Mouse (Mus musculus): Measurements from ENCODE around the gene Pamr1. TPM values are rescaled to one million over a fixed set of nuclear protein-coding genes. Genes with fewer than 3 reads are reported as not detected.

Pamr1 gene
- polyA plus RNA-seq, 1 experiment from 2014 or later = 23.9 TPM

GRCm38 (mm10) chr2:102579248-102579647 is 29.4 kb downstream of the Pamr1 start:
- Histone ChIP-seq H3K4me1 (ENCODE audit: control insufficient read depth, insufficient read depth, low read length) (no peaks in the 10 kb centered on the region), H3K4me2 (replicated peaks; ENCODE audit: low read depth, low read length) (no peak overlapping the region), H3K36me3 (ENCODE audit: control insufficient read depth, insufficient read depth, low read length) (no peaks in the 10 kb centered on the region), H3K27me3 (ENCODE audit: control insufficient read depth, insufficient read depth, low read length) (no peaks in the 10 kb centered on the region), H3K9me3 (ENCODE audit: control insufficient read depth, low read length) (no peaks in the 10 kb centered on the region), H3K27ac (ENCODE audit: low read depth, low read length) (no peak overlapping the region), H3K4me3 (ENCODE audit: low read length) (no peak overlapping the region), H3K9ac (ENCODE audit: low read depth, low read length) (no peak overlapping the region)
- ATAC-seq (ENCODE audit: low FRiP score, low TSS enrichment) = no peak
- 73% methylated on average over 4 of the region's 4 CpGs for WGBS

- H3K4me2 ChIP-seq (replicated peaks; ENCODE audit: low read depth, low read length) = no peak overlapping the region
- no peaks in the 10 kb centered on the region for H3K36me3 ChIP-seq (ENCODE audit: control insufficient read depth, insufficient read depth, low read length)
- ATAC-seq (ENCODE audit: low FRiP score, low TSS enrichment) = no peak
- WGBS = 36% methylated on average over 2 of the region's 2 CpGs
- H3K9ac ChIP-seq (ENCODE audit: low read depth, low read length) = no peak overlapping the region
- H3K27me3 ChIP-seq (ENCODE audit: control insufficient read depth, insufficient read depth, low read length) = no peaks in the 10 kb centered on the region
- H3K27ac ChIP-seq (ENCODE audit: low read depth, low read length) = no peak overlapping the region
- no peak overlapping the region for H3K4me3 ChIP-seq (ENCODE audit: low read length)
- no peaks in the 10 kb centered on the region for H3K9me3 ChIP-seq (ENCODE audit: control insufficient read depth, low read length)
- no peaks in the 10 kb centered on the region for H3K4me1 ChIP-seq (ENCODE audit: control insufficient read depth, insufficient read depth, low read length)
Observed at GRCm38 (mm10) chr2:102589977-102590376, 40.2 kb downstream of the Pamr1 start.

GRCm38 (mm10) chr2:102594535-102594934 is 44.7 kb downstream of the Pamr1 start:
- Histone ChIP-seq H3K4me2 (replicated peaks; ENCODE audit: low read depth, low read length) (no peak overlapping the region), H3K9me3 (ENCODE audit: control insufficient read depth, low read length) (no peaks in the 10 kb centered on the region), H3K27me3 (ENCODE audit: control insufficient read depth, insufficient read depth, low read length) (no peaks in the 10 kb centered on the region), H3K4me3 (ENCODE audit: low read length) (no peak overlapping the region), H3K9ac (ENCODE audit: low read depth, low read length) (no peak overlapping the region), H3K36me3 (ENCODE audit: control insufficient read depth, insufficient read depth, low read length) (no peaks in the 10 kb centered on the region), H3K27ac (ENCODE audit: low read depth, low read length) (no peak overlapping the region), H3K4me1 (ENCODE audit: control insufficient read depth, insufficient read depth, low read length) (no peaks in the 10 kb centered on the region)
- ATAC-seq (ENCODE audit: low FRiP score, low TSS enrichment) = no peak
- 90% methylated on average over 1 of the region's 1 CpGs for WGBS

GRCm38 (mm10) chr2:102595395-102596130 is 45.8 kb downstream of the Pamr1 start:
- H3K4me3 ChIP-seq (ENCODE audit: low read length) = no peak overlapping the region
- H3K9me3 ChIP-seq (ENCODE audit: control insufficient read depth, low read length) = no peaks in the 10 kb centered on the region
- H3K27ac ChIP-seq (ENCODE audit: low read depth, low read length) = no peak overlapping the region
- no peak overlapping the region for H3K4me2 ChIP-seq (replicated peaks; ENCODE audit: low read depth, low read length)
- ATAC-seq (ENCODE audit: low FRiP score, low TSS enrichment) = no peak
- H3K27me3 ChIP-seq (ENCODE audit: control insufficient read depth, insufficient read depth, low read length) = no peaks in the 10 kb centered on the region
- H3K4me1 ChIP-seq (ENCODE audit: control insufficient read depth, insufficient read depth, low read length) = no peaks in the 10 kb centered on the region
- H3K36me3 ChIP-seq (ENCODE audit: control insufficient read depth, insufficient read depth, low read length) = no peaks in the 10 kb centered on the region
- WGBS = 92% methylated on average over 10 of the region's 10 CpGs
- H3K9ac ChIP-seq (ENCODE audit: low read depth, low read length) = no peak overlapping the region

GRCm38 (mm10) chr2:102598911-102599721 is 49.3 kb downstream of the Pamr1 start:
- WGBS = 48% methylated on average over 2 of the region's 2 CpGs
- no peak overlapping the region for H3K4me2 ChIP-seq (replicated peaks; ENCODE audit: low read depth, low read length)
- no peak overlapping the region for H3K27ac ChIP-seq (ENCODE audit: low read depth, low read length)
- H3K4me1 ChIP-seq (ENCODE audit: control insufficient read depth, insufficient read depth, low read length) = no peaks in the 10 kb centered on the region
- H3K36me3 ChIP-seq (ENCODE audit: control insufficient read depth, insufficient read depth, low read length) = no peaks in the 10 kb centered on the region
- no peak overlapping the region for H3K9ac ChIP-seq (ENCODE audit: low read depth, low read length)
- H3K9me3 ChIP-seq (ENCODE audit: control insufficient read depth, low read length) = no peaks in the 10 kb centered on the region
- H3K4me3 ChIP-seq (ENCODE audit: low read length) = no peak overlapping the region
- ATAC-seq (ENCODE audit: low FRiP score, low TSS enrichment) = no peak
- no peaks in the 10 kb centered on the region for H3K27me3 ChIP-seq (ENCODE audit: control insufficient read depth, insufficient read depth, low read length)

GRCm38 (mm10) chr2:102600516-102600915 is 50.7 kb downstream of the Pamr1 start:
- ATAC-seq (ENCODE audit: low FRiP score, low TSS enrichment) = no peak
- Histone ChIP-seq H3K36me3 (ENCODE audit: control insufficient read depth, insufficient read depth, low read length) (no peaks in the 10 kb centered on the region), H3K9ac (ENCODE audit: low read depth, low read length) (no peak overlapping the region), H3K27me3 (ENCODE audit: control insufficient read depth, insufficient read depth, low read length) (no peaks in the 10 kb centered on the region), H3K4me2 (replicated peaks; ENCODE audit: low read depth, low read length) (no peak overlapping the region), H3K4me3 (ENCODE audit: low read length) (no peak overlapping the region), H3K9me3 (ENCODE audit: control insufficient read depth, low read length) (no peaks in the 10 kb centered on the region), H3K4me1 (ENCODE audit: control insufficient read depth, insufficient read depth, low read length) (no peaks in the 10 kb centered on the region), H3K27ac (ENCODE audit: low read depth, low read length) (no peak overlapping the region)
- WGBS = 86% methylated on average over 4 of the region's 4 CpGs

- H3K4me3 ChIP-seq (ENCODE audit: low read length) = no peak overlapping the region
- H3K4me2 ChIP-seq (replicated peaks; ENCODE audit: low read depth, low read length) = no peak overlapping the region
- ATAC-seq (ENCODE audit: low FRiP score, low TSS enrichment) = no peak
- H3K36me3 ChIP-seq (ENCODE audit: control insufficient read depth, insufficient read depth, low read length) = no peaks in the 10 kb centered on the region
- WGBS = 93% methylated on average over 4 of the region's 4 CpGs
- H3K4me1 ChIP-seq (ENCODE audit: control insufficient read depth, insufficient read depth, low read length) = no peaks in the 10 kb centered on the region
- H3K9me3 ChIP-seq (ENCODE audit: control insufficient read depth, low read length) = no peaks in the 10 kb centered on the region
- H3K27ac ChIP-seq (ENCODE audit: low read depth, low read length) = no peak overlapping the region
- no peak overlapping the region for H3K9ac ChIP-seq (ENCODE audit: low read depth, low read length)
- no peaks in the 10 kb centered on the region for H3K27me3 ChIP-seq (ENCODE audit: control insufficient read depth, insufficient read depth, low read length)
Observed at GRCm38 (mm10) chr2:102610485-102610884, 60.7 kb downstream of the Pamr1 start.

- Histone ChIP-seq H3K27ac (ENCODE audit: low read depth, low read length) (no peak overlapping the region), H3K27me3 (ENCODE audit: control insufficient read depth, insufficient read depth, low read length) (no peaks in the 10 kb centered on the region), H3K4me3 (ENCODE audit: low read length) (no peak overlapping the region), H3K9me3 (ENCODE audit: control insufficient read depth, low read length) (no peaks in the 10 kb centered on the region), H3K4me1 (ENCODE audit: control insufficient read depth, insufficient read depth, low read length) (no peaks in the 10 kb centered on the region), H3K4me2 (replicated peaks; ENCODE audit: low read depth, low read length) (no peak overlapping the region), H3K9ac (ENCODE audit: low read depth, low read length) (no peak overlapping the region), H3K36me3 (ENCODE audit: control insufficient read depth, insufficient read depth, low read length) (no peaks in the 10 kb centered on the region)
- 85% methylated on average over 2 of the region's 2 CpGs for WGBS
- no peak for ATAC-seq (ENCODE audit: low FRiP score, low TSS enrichment)
Observed at GRCm38 (mm10) chr2:102616637-102617036, 66.8 kb downstream of the Pamr1 start.

GRCm38 (mm10) chr2:102620744-102621429 is 71.1 kb downstream of the Pamr1 start:
- no peak for ATAC-seq (ENCODE audit: low FRiP score, low TSS enrichment)

More at GRCm38 (mm10) chr2:102620744-102621429, 71.1 kb downstream of the Pamr1 start:
- 59% methylated on average over 12 of the region's 12 CpGs for WGBS
- H3K4me3 ChIP-seq (ENCODE audit: low read length) = no peak overlapping the region
- no peak overlapping the region for H3K27ac ChIP-seq (ENCODE audit: low read depth, low read length)
- no peak overlapping the region for H3K4me2 ChIP-seq (replicated peaks; ENCODE audit: low read depth, low read length)
- H3K9ac ChIP-seq (ENCODE audit: low read depth, low read length) = no peak overlapping the region
- no peaks in the 10 kb centered on the region for H3K36me3 ChIP-seq (ENCODE audit: control insufficient read depth, insufficient read depth, low read length)
- no peaks in the 10 kb centered on the region for H3K27me3 ChIP-seq (ENCODE audit: control insufficient read depth, insufficient read depth, low read length)
- no peaks in the 10 kb centered on the region for H3K9me3 ChIP-seq (ENCODE audit: control insufficient read depth, low read length)
- H3K4me1 ChIP-seq (ENCODE audit: control insufficient read depth, insufficient read depth, low read length) = no peaks in the 10 kb centered on the region
